Mouse (Mus musculus) MEL (cell line): Measurements from ENCODE around the gene Nell2.

Experiments used
- CTCF ChIP-seq, 3 experiments: IDR thresholded peaks in 2 of 3; conservative IDR thresholded peaks in 1 of 3; 2 replicates each; pipeline ENCODE4 v1.5.1; 2011 to 2012; ENCODE audit warnings: low read length in 3 of 3, low read depth in 2 of 3, mild to moderate bottlenecking in 2 of 3, improper control_type of control experiment in 1 of 3, inconsistent platforms in 1 of 3, mixed read lengths in 1 of 3, moderate library complexity in 1 of 3; ENCODE audit not compliant: control insufficient read depth in 1 of 3, insufficient read depth in 1 of 3, poor library complexity in 1 of 3, severe bottlenecking in 1 of 3
- ELF1 ChIP-seq: IDR thresholded peaks from 2 replicates; pipeline ENCODE4 v1.6.1; 2014; ENCODE audit warnings: low read depth, mild to moderate bottlenecking, inconsistent platforms, low read length, improper control_type of control experiment, moderate library complexity
- MAFK ChIP-seq: IDR thresholded peaks from 2 replicates; pipeline ENCODE4 v1.6.1; 2011; ENCODE audit warnings: low read depth, mild to moderate bottlenecking, low read length, improper control_type of control experiment, borderline replicate concordance
- NELFE ChIP-seq: IDR thresholded peaks from 2 replicates; pipeline ENCODE4 v1.6.1; 2011; ENCODE audit warnings: low read depth, low read length, improper control_type of control experiment
- POLR2A ChIP-seq, 2 experiments: IDR thresholded peaks; 2 replicates each; pipeline ENCODE4 v1.6.1; 2011 to 2012; ENCODE audit warnings: low read length in 2 of 2, mild to moderate bottlenecking in 2 of 2, control low read depth in 1 of 2, improper control_type of control experiment in 1 of 2, low read depth in 1 of 2, moderate library complexity in 1 of 2; ENCODE audit not compliant: control insufficient read depth in 1 of 2, insufficient read depth in 1 of 2, poor library complexity in 1 of 2
- POLR2AphosphoS5 ChIP-seq: IDR thresholded peaks from 2 replicates; pipeline ENCODE4 v1.6.1; 2012; ENCODE audit warnings: low read depth, borderline replicate concordance, mild to moderate bottlenecking, inconsistent platforms, low read length, moderate library complexity, mixed read lengths
- SMC3 ChIP-seq: IDR thresholded peaks from 2 replicates; pipeline ENCODE4 v1.6.1; 2011; ENCODE audit warnings: low read depth, low read length, improper control_type of control experiment
- UBTF ChIP-seq: IDR thresholded peaks from 2 replicates; pipeline ENCODE4 v1.6.1; 2012; ENCODE audit warnings: low read depth, mild to moderate bottlenecking, inconsistent platforms, low read length, improper control_type of control experiment, moderate library complexity, borderline replicate concordance; ENCODE audit not compliant: insufficient read depth
- USF1 ChIP-seq: IDR thresholded peaks from 2 replicates; pipeline ENCODE4 v1.6.1; 2014; ENCODE audit warnings: low read depth, mild to moderate bottlenecking, inconsistent platforms, low read length, improper control_type of control experiment, moderate library complexity
- ZMIZ1 ChIP-seq: IDR thresholded peaks from 2 replicates; pipeline ENCODE4 v1.6.1; 2012; ENCODE audit warnings: low read depth, mild to moderate bottlenecking, inconsistent platforms, low read length, improper control_type of control experiment, moderate library complexity

DNA sequence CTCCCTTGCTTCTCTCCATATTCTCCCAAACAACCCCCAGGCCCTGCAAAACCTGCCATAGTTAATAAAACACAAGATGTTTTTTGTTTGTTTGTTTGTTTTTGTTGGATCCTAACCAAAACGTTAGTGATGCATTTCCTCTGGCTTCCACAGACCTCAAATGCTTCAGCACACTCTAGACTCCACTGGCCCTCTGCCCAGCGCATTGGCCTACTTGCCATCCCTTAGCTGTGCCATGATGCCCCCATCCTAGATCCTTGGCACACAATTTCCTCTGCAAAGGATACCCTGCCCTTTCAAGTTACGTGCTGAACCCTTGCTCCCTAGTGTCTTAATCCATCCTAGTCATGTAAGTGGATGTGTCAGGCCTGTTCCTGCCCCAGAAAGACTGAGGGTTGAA is 255.1 kb downstream of the Nell2 start:
- TF ChIP-seq USF1 (no peak), NELFE (no peak), UBTF (no peak), ZMIZ1 (no peak), POLR2AphosphoS5 (no peak), ELF1 (no peak), SMC3 (no peak), POLR2A (IDR thresholded peaks at IDR 0.05; ENCODE audit: control insufficient read depth in 1 of 2, insufficient read depth in 1 of 2, low read depth in 1 of 2, low read length in 2 of 2, poor library complexity in 1 of 2) (no peak), MAFK (no peak), CTCF (IDR thresholded peaks at IDR 0.05 in 2 of 3, conservative IDR thresholded peaks at IDR 0.05 in 1 of 3; ENCODE audit: control insufficient read depth in 1 of 3, insufficient read depth in 1 of 3, low read depth in 2 of 3, low read length in 3 of 3, poor library complexity in 1 of 3, severe bottlenecking in 1 of 3) (no peak)
